Mouse (Mus musculus) ovary, postnatal 14 days (tissue): ENCODE data around the gene Serpina3c.

Experiments
- DNase-seq: peaks from one replicate; pipeline ENCODE4 v3.0.0; 2022; ENCODE audit warnings: low spot score

The Serpina3c gene

DNA sequence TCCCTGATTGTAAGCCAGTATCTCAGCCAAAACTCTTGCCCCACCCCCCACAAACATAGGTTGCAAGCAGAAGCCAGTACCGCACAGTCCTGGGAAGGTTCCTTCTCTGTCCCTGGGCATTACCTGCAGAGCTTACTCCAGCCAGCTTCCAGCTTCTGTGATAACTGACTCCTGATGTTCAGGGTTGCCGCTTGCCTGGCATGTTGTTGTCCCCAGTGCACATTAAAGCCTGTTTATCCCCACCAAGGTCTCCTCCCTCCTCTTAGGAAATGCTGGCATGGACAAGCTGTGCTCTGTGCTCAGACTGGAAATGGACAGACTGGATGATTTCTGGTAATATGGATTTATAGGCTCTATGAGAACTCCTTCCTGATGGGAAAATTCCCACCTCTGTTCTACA is at the start of gene Serpina3c:
Gene Serpina3c, minus strand, starts transcription at position 215 of the 400 bp plus-strand sequence.
- no peak for DNase-seq

DNA sequence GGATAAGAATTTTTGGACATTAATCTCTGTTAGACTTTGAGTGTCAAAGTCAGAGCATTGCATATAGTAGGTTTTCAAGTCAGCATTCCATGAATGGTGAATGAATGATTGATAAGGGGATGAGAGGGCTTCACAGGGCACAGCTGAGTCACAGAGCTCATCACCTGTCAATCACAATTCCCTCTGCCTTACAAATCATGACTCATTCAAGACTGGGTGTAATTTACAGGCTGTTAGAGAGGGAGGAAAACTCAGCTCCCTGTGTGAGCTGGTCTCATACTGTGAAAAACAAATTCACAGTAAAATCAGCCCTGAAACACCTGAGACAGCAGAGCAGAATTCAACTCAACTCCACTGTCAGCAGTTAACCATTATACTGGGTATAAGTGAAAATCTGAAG is 37.2 kb upstream of the Serpina3c start:
- DNase-seq = no peak

DNA sequence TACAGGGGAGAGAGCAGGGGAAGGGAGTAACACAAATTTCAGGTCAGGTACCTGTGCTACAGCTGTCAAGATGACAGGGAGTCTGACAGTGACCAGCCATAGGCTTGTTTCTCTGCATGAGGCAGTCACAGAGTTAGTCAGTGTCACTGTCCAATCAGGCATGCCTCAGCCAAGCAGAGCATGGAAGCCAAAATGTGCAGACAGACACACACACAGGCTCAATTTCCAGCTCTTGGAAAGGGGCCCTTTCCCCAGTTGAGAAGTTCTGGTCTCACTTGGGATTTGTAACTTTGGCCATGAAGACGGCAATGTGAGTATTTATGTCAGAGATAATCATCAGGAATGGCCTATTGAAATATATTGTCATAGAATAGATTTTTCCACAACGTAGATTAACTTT is 35.6 kb upstream of the Serpina3c start:
- DNase-seq = no peak

DNA sequence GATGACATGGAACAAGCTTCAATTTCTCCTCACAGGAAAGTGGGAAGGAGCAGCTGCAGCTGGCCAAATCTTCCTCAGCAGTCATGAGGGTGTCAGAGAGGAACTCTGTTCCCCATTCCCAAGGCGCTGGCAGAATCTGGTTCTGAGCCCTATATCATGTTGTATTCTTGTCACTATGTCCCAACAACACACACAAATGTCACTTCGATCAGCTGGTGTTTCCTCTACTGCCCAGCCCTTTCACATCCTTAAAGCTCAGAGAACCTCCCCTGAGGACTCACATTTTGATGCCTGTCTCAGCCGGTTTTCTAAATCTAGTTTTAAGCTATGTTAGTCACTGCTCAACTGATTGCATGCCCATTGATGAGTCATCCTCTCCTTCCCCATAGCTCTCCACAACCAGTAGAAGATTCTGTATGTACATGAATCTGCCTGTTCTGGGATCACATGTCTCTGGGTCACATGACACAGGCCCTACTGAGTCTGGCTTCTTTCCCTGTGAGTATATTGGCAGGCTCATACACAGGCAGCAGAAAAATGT is 32.4 kb upstream of the Serpina3c start:
- no peak for DNase-seq

DNA sequence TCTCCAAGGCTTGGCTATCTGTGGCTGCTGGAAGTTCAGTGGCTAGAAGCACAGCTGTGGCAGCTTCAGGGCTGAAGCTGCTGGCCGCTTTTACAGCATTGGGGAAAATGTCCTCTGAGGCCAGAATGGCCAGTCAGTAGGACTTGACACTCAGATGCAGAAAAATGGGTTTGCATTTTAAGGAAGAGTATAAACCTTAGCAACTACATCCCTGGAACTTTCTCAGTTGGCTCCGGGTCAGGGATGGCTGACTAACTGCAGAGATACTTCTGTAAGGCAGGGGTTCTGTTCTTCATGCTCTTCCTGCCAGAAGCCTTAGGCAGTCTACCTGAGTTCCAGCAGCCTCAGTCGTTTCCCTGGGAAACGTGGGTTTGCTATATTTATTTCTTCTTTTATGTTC is 31.4 kb upstream of the Serpina3c start:
- no peak for DNase-seq

DNA sequence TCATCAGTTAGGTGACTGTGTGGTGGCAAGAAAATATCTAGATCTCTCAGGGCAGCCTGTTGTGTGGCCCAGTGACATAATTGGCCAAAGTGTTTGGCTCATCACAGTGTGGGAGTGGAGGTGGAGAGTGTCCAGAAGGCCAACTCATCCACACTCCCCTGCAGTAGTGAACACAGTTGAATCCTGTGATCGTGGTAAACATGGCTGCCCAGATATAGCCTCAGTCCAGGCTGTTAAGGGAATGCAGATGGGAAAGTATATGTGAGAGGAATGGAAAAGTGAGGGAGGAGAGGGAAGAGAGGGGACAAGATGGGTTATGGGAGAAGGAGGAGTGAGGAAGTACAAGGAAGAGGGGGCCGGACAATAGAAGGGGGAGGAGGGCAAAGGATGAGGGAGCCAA is 25.3 kb upstream of the Serpina3c start:
- no peak for DNase-seq

DNA sequence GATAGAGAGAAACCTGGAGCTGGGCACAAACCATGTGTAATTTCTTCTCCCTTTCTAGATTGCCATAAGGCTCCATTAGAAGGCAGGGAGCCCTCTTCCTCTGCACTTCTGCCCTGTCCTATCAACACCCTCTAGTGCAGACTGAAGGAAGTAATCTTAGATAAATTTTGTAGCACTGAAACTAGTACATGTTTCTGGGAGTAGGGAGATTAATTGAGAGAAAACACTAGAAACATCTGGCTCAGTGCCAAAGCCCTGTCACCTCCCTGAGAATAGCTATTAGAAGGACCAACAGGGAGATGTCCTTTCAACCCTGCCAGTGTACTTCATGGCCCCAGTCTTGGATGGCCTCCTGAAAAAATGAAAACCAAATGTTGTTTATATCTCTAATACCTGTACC is 24.9 kb upstream of the Serpina3c start:
- DNase-seq = no peak

DNA sequence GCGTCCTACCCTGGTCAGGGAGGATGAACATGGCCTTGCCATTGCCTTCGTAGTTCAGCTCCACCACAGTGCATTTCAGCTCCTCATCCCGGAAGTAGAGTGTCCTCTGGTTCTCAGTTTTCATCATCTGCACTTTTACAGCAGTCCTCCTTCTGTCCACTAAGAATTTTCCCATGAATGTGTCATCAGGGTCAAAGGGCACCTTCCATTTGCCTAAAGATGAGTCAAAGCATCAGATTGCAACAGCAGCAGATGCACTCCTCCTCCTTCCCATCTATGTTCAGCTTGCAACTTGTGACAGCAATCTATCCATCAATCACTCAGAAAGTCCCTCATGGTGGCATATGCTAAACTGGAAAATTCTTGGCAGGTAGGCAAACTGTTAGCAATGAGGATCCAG is 22.0 kb upstream of the Serpina3c start:
- no peak for DNase-seq

DNA sequence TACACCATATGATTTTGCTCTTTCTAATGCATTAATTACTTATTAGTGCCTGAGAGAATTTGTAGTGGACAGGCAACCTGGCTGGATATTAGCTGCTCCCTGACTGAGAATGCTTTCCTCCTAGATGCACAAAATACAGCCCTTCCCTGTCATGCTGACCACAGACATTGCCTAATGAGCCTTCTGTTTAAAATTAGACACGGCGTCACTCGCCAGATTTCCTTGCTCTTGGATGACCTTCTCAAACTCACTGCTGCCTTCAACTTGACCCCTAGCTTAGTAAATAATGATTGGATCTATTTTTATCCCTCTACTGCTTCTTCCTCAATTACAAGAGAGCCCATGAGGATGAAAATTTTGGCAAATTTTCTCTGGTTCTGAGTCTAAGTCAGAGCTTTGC is 21.1 kb upstream of the Serpina3c start:
- DNase-seq = no peak

DNA sequence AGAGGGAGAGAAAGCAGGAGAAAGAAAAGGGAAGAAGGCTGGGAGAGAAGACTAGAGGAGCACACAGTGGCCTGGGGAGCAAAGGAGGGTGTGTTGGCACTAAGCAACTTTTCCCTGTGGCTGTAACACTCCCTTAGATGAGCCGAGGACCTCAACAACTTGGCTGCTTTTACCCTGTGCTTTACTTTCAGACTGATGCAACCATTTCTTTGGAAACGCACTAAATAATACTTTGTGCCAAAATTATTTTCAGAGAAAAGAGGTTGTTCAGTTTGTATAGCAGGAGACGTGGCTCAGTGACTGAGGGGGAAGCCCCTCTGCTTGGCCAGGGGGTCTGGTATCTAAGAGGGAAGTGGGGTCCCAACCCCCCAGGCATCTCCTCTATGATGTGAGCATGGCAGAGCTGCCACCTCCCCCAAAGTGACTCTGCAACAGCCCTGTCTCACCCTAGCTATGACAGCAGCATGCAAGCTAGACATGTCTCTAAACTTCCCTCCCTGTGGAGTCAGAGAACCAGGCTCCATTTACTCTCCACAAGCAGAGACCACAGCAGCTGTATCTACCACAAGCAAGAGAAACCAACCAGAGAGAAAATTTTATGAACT is 527 bp downstream of the Serpina3c start:
- DNase-seq = no peak

DNA sequence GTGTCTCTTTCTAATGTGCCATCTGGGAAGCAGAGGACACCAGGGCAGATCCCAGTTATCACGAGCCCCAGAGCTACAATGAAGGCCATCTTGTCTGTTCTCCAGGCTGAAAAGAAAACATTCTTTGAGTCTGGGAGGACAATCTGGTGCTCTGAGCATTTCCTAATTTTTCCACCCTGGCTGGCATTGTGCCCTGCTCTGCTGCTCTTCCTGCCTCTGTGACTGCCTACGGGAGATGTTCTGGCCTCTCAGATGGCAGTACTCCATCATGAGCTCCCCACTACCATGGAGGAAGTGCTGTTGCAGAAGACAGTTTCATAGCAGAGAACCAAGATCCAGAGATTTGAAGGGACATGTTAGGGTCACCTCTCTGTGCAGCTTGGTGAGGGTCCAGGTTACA is 1.7 kb downstream of the Serpina3c start:
- DNase-seq = no peak

DNA sequence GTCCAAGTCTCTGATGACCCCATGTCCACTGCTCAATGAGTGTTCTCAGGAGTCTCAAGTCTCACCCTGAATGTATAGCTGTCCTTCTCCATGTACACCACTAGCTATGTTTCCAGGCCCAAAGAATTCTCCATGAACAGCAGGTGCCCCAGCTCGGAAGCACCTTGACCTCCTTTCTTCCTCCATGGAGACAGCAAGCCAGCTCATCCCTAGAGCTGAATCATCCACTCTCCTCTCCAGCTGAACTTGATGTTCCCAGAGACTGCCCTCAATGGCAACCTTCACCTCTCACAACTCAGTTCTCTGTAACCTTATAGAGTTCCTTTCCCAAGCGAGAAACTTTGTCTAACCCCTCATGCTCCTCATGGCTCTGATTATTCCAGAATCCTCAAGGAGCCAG is 8.1 kb downstream of the Serpina3c start:
- no peak for DNase-seq

DNA sequence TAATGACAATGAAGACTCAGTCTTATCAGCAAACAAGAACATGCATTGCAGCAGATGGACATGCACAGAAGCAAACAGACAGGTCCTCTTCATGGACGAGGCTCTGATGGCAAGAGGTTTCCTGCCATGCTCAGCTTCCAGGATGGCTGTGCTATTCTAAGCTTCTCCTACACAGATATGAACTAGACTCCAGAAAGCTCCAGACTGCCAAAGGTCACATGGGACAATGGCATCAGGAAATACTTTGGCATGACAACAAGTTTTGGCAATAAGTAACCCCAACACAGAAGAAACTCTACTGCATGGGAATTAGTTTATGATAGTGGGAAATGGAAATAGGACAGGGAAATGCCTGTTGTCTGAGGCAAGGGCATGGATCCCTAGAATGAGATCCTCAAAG is 10.4 kb downstream of the Serpina3c start:
- DNase-seq = no peak

DNA sequence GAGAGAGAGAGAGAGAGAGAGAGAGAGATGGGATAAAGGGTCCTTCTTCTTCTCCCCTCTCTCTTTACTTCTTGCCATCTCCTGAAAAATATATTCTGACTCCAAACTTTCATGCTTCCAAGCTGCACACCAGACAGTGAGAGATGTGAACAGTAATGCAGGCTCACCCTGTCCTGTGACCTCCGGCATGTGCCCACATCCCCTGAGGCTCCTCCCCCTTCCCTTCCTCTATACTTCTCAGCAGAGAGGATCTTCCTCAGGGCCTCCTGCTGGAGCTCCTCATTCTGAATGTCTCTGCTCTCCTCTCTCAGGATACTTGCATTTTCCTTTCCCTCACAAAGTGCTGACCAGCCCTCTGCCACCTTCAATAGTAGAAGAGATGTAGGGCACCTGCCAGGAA is 11.2 kb downstream of the Serpina3c start:
- no peak for DNase-seq

DNA sequence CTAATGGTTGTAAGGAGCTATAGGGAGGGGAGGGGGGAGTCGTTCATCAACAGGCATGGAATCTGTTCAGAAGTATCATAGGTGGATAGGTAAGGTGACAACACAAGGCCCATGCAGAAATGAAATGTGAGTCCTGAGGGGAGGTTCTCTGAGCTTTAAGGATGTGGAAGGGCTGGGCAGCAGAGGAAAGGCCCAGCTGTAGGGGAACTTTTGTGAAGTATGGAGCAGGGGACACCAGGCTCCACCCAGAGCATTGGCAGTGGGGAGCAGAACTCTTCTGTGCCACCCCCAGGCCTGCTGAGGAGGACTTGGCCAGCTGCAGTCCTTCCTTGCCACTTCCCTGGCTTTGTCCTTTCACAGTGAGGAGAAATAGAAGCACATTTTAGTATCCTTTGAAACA is 12.2 kb downstream of the Serpina3c start:
- DNase-seq = no peak

DNA sequence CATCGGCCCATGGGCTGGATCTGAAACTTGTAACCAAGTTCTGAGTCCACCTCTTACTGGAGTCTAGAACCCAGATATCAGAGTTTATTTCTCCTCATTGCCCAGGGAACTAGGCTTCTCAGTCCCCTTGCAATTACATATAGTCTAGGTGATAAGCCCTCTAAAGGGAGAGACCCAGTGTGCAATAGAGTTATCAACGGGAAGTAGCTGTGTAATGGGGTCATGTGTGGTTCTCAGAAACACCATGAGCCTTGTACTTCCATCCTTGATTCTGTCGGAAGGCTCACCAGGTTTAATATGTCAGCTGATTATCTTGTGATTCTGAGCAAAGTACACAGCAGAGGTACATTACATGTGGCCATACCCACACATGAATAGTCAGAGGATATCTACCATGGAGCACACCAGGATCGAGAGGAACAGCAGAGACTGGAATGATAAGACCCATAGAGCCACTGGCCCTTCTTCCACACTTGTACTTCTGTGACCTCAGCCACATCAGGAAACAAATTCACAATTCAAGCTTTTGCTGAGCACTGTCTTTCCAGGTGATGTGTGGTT is 13.0 kb downstream of the Serpina3c start:
- DNase-seq = no peak

DNA sequence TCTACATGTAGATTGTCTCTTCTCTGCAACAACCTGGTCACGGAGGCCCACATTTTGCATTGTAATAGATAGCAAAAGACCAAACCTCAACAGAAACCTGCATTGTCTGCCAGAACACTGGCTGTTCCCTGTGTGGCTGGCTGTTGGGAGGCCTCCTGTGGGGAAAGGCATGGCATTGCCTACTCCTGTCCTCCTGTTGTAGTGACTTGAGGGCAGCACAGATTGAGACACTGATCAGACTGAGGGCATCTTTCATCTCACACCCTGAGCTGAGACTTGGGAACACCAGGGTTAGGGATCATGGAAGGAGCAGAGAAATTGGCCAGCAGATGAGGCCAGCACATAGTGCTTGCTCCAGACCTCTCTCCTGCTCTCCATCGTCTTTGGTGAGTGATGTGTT is 15.5 kb downstream of the Serpina3c start:
- no peak for DNase-seq

DNA sequence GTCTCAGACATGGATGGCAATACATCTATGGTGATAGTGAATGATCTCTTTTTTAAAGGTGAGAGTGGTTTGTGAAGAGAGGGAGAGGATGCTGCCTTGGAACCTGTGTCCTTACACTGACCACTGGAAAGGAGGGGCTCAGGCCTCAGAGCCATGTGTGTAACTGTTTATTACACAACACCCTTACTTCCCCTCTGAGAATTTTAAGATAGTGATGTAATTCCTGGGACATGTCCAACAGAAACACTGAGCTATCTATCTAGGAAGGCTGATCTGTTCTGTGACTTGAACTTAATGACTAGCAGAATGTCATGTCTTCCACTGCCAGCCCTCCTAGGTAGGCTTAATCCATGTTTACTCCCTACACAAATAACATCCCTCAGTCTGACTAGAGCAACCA is 22.6 kb downstream of the Serpina3c start:
- no peak for DNase-seq

DNA sequence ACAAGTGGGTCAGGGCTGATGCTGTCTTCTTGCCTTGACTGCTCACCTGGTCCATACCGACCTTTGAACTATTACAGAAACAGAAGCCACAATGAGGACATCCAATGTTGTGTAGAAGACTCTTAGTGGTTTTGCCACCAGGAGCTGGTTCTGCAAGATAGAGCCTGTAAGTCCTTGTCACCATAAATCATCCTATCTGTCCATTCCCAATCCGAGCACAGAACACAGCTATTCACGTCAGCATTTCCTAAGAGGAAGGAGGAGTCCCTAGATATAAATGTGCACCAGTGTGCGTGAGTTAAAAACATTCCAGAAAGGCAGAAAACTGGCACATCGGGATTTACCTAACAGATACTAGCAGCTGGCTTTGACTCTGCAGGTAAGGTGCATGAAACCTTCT is 26.0 kb downstream of the Serpina3c start, which contains the start of gene Serpina3b:
Gene Serpina3b, plus strand, starts transcription at position 301 of the 400 bp plus-strand sequence.
- DNase-seq = no peak

DNA sequence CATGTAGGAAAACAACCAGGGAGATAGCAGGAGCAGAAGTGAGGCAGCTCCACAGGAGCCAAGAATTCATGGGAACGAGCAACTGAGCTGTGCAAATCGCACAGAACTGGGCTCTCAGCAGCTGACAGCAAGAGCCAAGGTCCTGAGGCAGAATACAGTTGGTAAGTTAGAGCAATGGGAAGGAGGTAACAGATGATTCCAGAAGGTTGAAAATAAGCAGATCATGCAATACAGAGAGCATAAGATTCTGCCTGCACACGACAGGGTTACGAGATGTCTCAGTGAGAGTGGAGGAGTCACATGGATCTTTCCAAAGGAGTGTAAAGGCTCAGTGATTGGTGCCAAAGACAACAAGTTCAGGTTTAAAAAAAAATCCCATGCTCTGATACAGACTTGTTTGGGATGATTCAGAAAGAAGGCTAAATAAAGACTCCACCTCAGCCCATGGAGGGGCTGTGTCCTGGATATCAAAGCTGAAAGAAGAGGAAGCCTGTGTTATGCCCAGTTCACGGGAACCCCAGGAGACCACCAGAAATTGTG is 28.6 kb downstream of the Serpina3c start:
- no peak for DNase-seq

DNA sequence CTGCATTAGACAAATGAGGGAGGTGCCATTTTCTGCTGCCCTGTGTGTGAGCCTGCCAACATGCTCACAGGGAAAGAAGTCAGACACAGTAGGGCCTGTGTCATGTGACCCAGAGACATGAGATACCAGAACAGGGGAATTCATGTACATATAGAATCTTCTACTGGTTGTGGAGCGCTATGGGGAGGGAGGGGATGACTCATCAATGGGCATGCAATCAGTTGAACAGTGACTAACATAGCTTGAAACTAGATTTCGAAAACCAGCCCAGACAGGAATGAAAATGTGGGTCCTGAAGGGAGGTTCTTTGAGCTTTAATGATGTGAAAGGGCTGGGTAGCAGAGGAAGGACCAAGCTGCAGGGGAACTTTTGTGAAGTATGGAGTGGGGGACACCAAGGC is 29.7 kb downstream of the Serpina3c start:
- no peak for DNase-seq

DNA sequence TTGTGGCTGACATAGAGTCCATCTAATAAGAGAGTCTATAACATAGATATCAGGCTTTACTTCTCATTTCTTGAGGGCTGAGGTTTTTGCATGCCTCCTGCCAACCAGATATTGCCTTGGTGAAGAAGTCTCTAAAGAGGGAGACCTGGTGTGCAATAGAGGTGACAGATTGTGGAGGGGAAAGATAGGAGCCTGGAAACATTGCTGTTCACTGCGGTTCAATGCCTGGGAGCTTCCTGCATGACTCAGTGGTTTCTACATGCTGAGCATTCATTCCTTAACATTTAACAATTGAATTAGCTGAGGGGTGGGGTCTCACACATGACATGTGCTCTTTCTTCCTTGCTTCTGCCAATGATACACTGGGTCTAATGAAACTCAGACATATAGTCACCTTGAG is 30.6 kb downstream of the Serpina3c start:
- no peak for DNase-seq

DNA sequence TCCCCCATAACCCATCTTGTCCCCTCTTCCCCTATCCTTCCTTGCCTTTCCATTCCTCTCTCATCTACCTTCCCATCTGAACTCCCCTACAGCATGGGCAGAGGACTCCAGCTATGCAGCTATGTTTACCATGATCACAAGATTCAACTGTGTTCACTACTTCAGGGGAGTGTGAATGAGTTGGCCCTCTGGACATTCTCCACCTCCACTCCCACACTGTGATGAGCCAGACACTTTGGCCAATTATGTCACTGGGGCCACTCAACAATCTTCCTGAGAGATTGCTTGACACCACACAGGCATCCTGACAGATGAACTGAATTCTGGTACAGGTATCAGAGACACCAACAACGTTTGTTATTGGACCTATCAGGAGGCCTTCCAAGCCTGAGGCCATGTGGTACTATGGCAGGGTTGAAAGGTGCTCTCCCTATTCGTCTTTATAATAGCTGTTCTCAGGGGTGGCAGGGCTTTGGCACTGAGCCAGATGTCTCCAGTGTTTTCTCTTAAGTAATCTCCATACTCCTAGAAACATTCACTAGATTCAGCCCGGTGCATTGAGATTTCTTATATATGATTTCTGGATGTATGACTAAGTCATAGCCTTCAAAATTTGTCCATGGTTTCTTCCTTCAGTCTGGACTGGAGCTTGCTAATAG is 38.6 kb downstream of the Serpina3c start:
- DNase-seq = no peak
